Mouse (Mus musculus): ENCODE data around the gene AI481877. TPM values are rescaled to one million over a fixed set of nuclear protein-coding genes. Genes with fewer than 3 reads are reported as not detected.

AI481877 gene
- total and polyA plus RNA-seq, 3 experiments: 0.01 TPM; not detected in 2

GRCm38 (mm10) chr4:59157654-59158053 lies 18.9 kb upstream of the AI481877 start:
- H3K36me3 ChIP-seq (ENCODE audit: control insufficient read depth in 1 of 2, insufficient read depth in 2 of 2, low read length in 2 of 2): peaks cover 0 to 53% of the 10 kb centered on the region in 2 experiments; a peak in 2 of 4 replicates
- DNase-seq (ENCODE audit: low read depth, low spot score): no peak
- H3K9me3 ChIP-seq (replicated peaks; ENCODE audit: insufficient read depth, low read length): no peaks in the 10 kb centered on the region
- H3K79me2 ChIP-seq (ENCODE audit: control insufficient read depth, insufficient read depth, low read length, poor library complexity): no peaks in the 10 kb centered on the region
- peak overlapping the region; percentile 79 for H3K27ac ChIP-seq (ENCODE audit: control insufficient read depth, low read depth, low read length)
- H3K4me1 ChIP-seq (ENCODE audit: control insufficient read depth in 1 of 2, insufficient read depth in 2 of 2, low read length in 2 of 2): peaks cover 13 to 58% of the 10 kb centered on the region in 2 experiments
- peak overlapping the region; percentile 2 to 47; a peak in 2 of 4 replicates for H3K4me3 ChIP-seq (ENCODE audit: control insufficient read depth in 1 of 2, insufficient read depth in 1 of 2, low read depth in 2 of 2, low read length in 2 of 2)
- H3K9ac ChIP-seq (ENCODE audit: control insufficient read depth, low read depth, low read length, poor library complexity, severe bottlenecking): peak overlapping the region; percentile 20
- no peak for TF ChIP-seq NELFE (IDR thresholded peaks at IDR 0.05; ENCODE audit: low read depth, low read length)
- peak; percentile 61 for TF ChIP-seq GATA1 (IDR thresholded peaks at IDR 0.05; ENCODE audit: low read depth, low read length)
- no peak for TF ChIP-seq UBTF (IDR thresholded peaks at IDR 0.05; ENCODE audit: borderline replicate concordance, insufficient read depth, low read depth, low read length)
- no peak for TF ChIP-seq TAL1 (IDR thresholded peaks at IDR 0.05; ENCODE audit: low read length)
- no peak for TF ChIP-seq USF1 (IDR thresholded peaks at IDR 0.05; ENCODE audit: low read depth, low read length)
- no peak for TF ChIP-seq ZNF384 (IDR thresholded peaks at IDR 0.05; ENCODE audit: low read depth, low read length)
- H3K27me3 ChIP-seq (ENCODE audit: control insufficient read depth in 1 of 2, insufficient read depth in 2 of 2, low read length in 2 of 2): no peaks in the 10 kb centered on the region

GRCm38 (mm10) chr4:59156897-59157592 lies 18.3 kb upstream of the AI481877 start:
- H3K27ac ChIP-seq (ENCODE audit: control insufficient read depth, low read depth, low read length): peak overlapping the region; percentile 79
- H3K79me2 ChIP-seq (ENCODE audit: control insufficient read depth, insufficient read depth, low read length, poor library complexity): no peaks in the 10 kb centered on the region
- H3K9me3 ChIP-seq (replicated peaks; ENCODE audit: insufficient read depth, low read length): no peaks in the 10 kb centered on the region
- H3K4me3 ChIP-seq (ENCODE audit: control insufficient read depth in 1 of 2, insufficient read depth in 1 of 2, low read depth in 2 of 2, low read length in 2 of 2): peak overlapping the region; percentile 2 to 47; a peak in 2 of 4 replicates
- H3K4me1 ChIP-seq (ENCODE audit: control insufficient read depth in 1 of 2, insufficient read depth in 2 of 2, low read length in 2 of 2): peaks cover 13 to 55% of the 10 kb centered on the region in 2 experiments
- TF ChIP-seq UBTF (IDR thresholded peaks at IDR 0.05; ENCODE audit: borderline replicate concordance, insufficient read depth, low read depth, low read length) (no peak), ELF1 (IDR thresholded peaks at IDR 0.05; ENCODE audit: low read depth, low read length) (no peak), ETS1 (IDR thresholded peaks at IDR 0.05; ENCODE audit: low read depth, low read length) (peak; percentile 67), GATA1 (IDR thresholded peaks at IDR 0.05; ENCODE audit: low read depth, low read length) (peak; percentile 83), TCF12 (IDR thresholded peaks at IDR 0.05; ENCODE audit: low read depth, low read length) (peak; percentile 86), SMC3 (IDR thresholded peaks at IDR 0.05; ENCODE audit: low read depth, low read length) (peak; percentile 1; the same call in 1 of the 2 replicates), POLR2A (IDR thresholded peaks at IDR 0.05; ENCODE audit: control insufficient read depth in 1 of 2, insufficient read depth in 1 of 2, low read depth in 1 of 2, low read length in 2 of 2, poor library complexity in 1 of 2) (no peak), EP300 (IDR thresholded peaks at IDR 0.05; ENCODE audit: low read depth in 1 of 2, low read length in 2 of 2) (peak; percentile 85 to 89), ZMIZ1 (IDR thresholded peaks at IDR 0.05; ENCODE audit: low read depth, low read length) (0 out of 2 replicates have a peak, but pooled peaks have one; percentile 46), TAL1 (IDR thresholded peaks at IDR 0.05; ENCODE audit: low read length) (peak; percentile 24; the same call in 1 of the 2 replicates), MYC (IDR thresholded peaks at IDR 0.05; ENCODE audit: low read depth, low read length) (0 out of 2 replicates have a peak, but pooled peaks have one; percentile 43), NELFE (IDR thresholded peaks at IDR 0.05; ENCODE audit: low read depth, low read length) (0 out of 2 replicates have a peak, but pooled peaks have one; percentile 20), MYB (IDR thresholded peaks at IDR 0.05; ENCODE audit: low read depth, low read length) (peak; percentile 47; the same call in 1 of the 2 replicates), RCOR1 (IDR thresholded peaks at IDR 0.05; ENCODE audit: low read depth, low read length) (peak; percentile 77)
- no peak overlapping the region for H3K9ac ChIP-seq (ENCODE audit: control insufficient read depth, low read depth, low read length, poor library complexity, severe bottlenecking)
- no peaks in the 10 kb centered on the region for H3K27me3 ChIP-seq (ENCODE audit: control insufficient read depth in 1 of 2, insufficient read depth in 2 of 2, low read length in 2 of 2)
- H3K36me3 ChIP-seq (ENCODE audit: control insufficient read depth in 1 of 2, insufficient read depth in 2 of 2, low read length in 2 of 2): peaks cover 0 to 56% of the 10 kb centered on the region in 2 experiments; a peak in 2 of 4 replicates
- peak; percentile 81 for DNase-seq (ENCODE audit: low read depth, low spot score)
